Mouse (Mus musculus) liver, adult 2 months (tissue): Measurements from ENCODE around the gene Krtap5-2. TPM values are rescaled to one million over a fixed set of nuclear protein-coding genes. Genes with fewer than 3 reads are reported as not detected.
"Not testable (repeated sequence)": the region's sequence is repeated elsewhere in the genome, so short reads cannot be mapped to it uniquely, and the experiment has no call there.

ENCODE experiments used
- DNase-seq: peaks from one replicate; pipeline ENCODE4 v3.0.0-alpha.2; 2011; ENCODE audit warnings: low read depth, low spot score; ENCODE audit errors: extremely low read depth
- H3K27ac ChIP-seq: fragments of 200-500 bp; replicated peaks from 2 replicates; pipeline ENCODE4 v1.5.1; 2012; ENCODE audit warnings: low read depth, mild to moderate bottlenecking, control low read depth, inconsistent platforms, low read length; ENCODE audit not compliant: insufficient read depth
- H3K27me3 ChIP-seq: fragments of 200-500 bp; 2 replicates; pipeline ENCODE4 v1.6.1; 2012; ENCODE audit warnings: mild to moderate bottlenecking, moderate library complexity, low read length, inconsistent platforms; ENCODE audit not compliant: control insufficient read depth, insufficient read depth
- H3K36me3 ChIP-seq: fragments of 200-500 bp; 2 replicates; pipeline ENCODE4 v1.6.1; 2012; ENCODE audit warnings: low read length, inconsistent platforms; ENCODE audit not compliant: control insufficient read depth, insufficient read depth
- H3K4me1 ChIP-seq: fragments of 200-500 bp; 2 replicates; pipeline ENCODE4 v1.6.1; 2011; ENCODE audit warnings: low read length; ENCODE audit not compliant: control insufficient read depth, insufficient read depth
- H3K4me3 ChIP-seq: fragments of 200-500 bp; 2 replicates; pipeline ENCODE4 v1.5.1; 2011; ENCODE audit warnings: low read depth, mild to moderate bottlenecking, control low read depth, low read length, moderate library complexity; ENCODE audit not compliant: insufficient read depth
- H3K79me2 ChIP-seq: fragments of 200-500 bp; 2 replicates; pipeline ENCODE4 v1.6.1; 2012; ENCODE audit warnings: inconsistent platforms, mild to moderate bottlenecking, low read length, moderate library complexity; ENCODE audit not compliant: control insufficient read depth, insufficient read depth
- H3K9ac ChIP-seq: fragments of 200-500 bp; 2 replicates; pipeline ENCODE4 v1.6.1; 2012; ENCODE audit warnings: low read depth, mild to moderate bottlenecking, control low read depth, inconsistent platforms, low read length
- CTCF ChIP-seq: fragments of 200-500 bp; IDR thresholded peaks from 2 replicates; pipeline ENCODE4 v1.5.1; 2011; ENCODE audit warnings: low read depth, low read length, control low read depth
- POLR2A ChIP-seq: fragments of 200-500 bp; IDR thresholded peaks from 2 replicates; pipeline ENCODE4 v1.6.1; 2011; ENCODE audit warnings: low read length, control low read depth; ENCODE audit not compliant: insufficient read depth; ENCODE audit errors: extremely low read depth
- WGBS: fragments of 180-500 bp; shearing (Covaris S2); methylation state at CpG from one replicate; pipeline ENCODE4 v1.1.7; 2018; 5-methylcytosine and 5-hydroxymethylcytosine counted together
- polyA plus RNA-seq: library from polyadenylated mRNA; depleted of rRNA; stranded (reverse); fragments of >200 nt; gene quantifications from 2 replicates; pipeline ENCODE4 v1.2.3, GENCODE M21; 2012; rRNA removed
- total RNA-seq: library from RNA; depleted of rRNA; stranded (reverse); fragments of >200 nt; gene quantifications from 2 replicates; pipeline ENCODE4 v1.2.3, GENCODE M21; 2014; rRNA removed

The Krtap5-2 gene
- not detected in 2 replicates for total RNA-seq
- not detected in 2 replicates for polyA plus RNA-seq

DNA sequence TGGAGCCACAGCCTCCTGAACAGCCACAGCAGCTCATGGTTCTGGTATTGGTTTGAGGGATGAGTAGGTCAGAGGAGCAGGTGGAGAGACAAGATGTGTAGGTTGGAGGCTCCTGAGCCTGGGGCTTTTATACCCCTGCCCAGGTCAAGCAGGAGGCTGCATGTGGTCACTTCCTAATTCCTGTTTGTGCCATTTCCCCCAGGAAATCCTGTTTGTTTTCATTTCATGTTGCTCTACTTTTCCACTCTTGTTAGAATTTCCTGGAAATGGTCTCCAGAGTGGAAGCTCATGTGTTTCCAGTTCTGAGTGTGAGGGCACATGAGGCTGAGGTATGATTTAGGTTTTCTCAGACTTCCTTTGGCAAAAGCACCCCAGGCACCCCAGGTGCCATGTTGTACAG, at the start of gene Krtap5-2:
Gene Krtap5-2, minus strand, starts transcription at position 101 of the 400 bp plus-strand sequence.
- H3K4me1 ChIP-seq, DNase-seq, H3K27ac ChIP-seq, H3K79me2 ChIP-seq, H3K27me3 ChIP-seq, H3K36me3 ChIP-seq, H3K4me3 ChIP-seq, H3K9ac ChIP-seq: not testable (repeated sequence)

GRCm38 (mm10) chr7:142224518-142224917, 48.7 kb upstream of the Krtap5-2 start:
- Histone ChIP-seq H3K9ac (no peak overlapping the region), H3K79me2 (no peaks in the 10 kb centered on the region), H3K4me3 (no peak overlapping the region), H3K36me3 (no peaks in the 10 kb centered on the region), H3K4me1 (no peaks in the 10 kb centered on the region), H3K27ac (no peak overlapping the region), H3K27me3 (no peaks in the 10 kb centered on the region)
- DNase-seq, result no peak
- no peak for TF ChIP-seq CTCF
- TF ChIP-seq POLR2A, result no peak
- WGBS, result 41% methylated on average over 2 of the region's 2 CpGs

GRCm38 (mm10) chr7:142212136-142212535, 36.3 kb upstream of the Krtap5-2 start:
- not testable (repeated sequence) for H3K36me3 ChIP-seq, H3K27me3 ChIP-seq, H3K4me1 ChIP-seq, DNase-seq, H3K27ac ChIP-seq, H3K79me2 ChIP-seq, H3K4me3 ChIP-seq, H3K9ac ChIP-seq
- 43% methylated on average over 1 of the region's 1 CpGs for WGBS

- Histone ChIP-seq H3K4me3 (no peak within 1 kb of the TSS), H3K9ac (no peak within 1 kb of the TSS), H3K36me3 (no peaks in the 10 kb centered on the region), H3K27ac (no peak within 1 kb of the TSS), H3K27me3 (no peaks in the 10 kb centered on the region), H3K79me2 (no peaks in the 10 kb centered on the region), H3K4me1 (no peaks in the 10 kb centered on the region)
- DNase-seq, result no peak
- TF ChIP-seq POLR2A (no peak), CTCF (no peak)
- 78% methylated on average over 1 of the region's 1 CpGs for WGBS
These were observed 35.8 kb upstream of the Krtap5-2 start, which contains the start of gene Gm7579 for GRCm38 (mm10) chr7:142211559-142211958. Gene Gm7579 (plus strand): TSS chr7:142211859.

GRCm38 (mm10) chr7:142206891-142207290, 31.1 kb upstream of the Krtap5-2 start:
- H3K36me3 ChIP-seq, DNase-seq, H3K79me2 ChIP-seq, H3K4me3 ChIP-seq, H3K27me3 ChIP-seq, H3K4me1 ChIP-seq, H3K27ac ChIP-seq, H3K9ac ChIP-seq: not testable (repeated sequence)
- WGBS, result 84% methylated on average over 5 of the region's 5 CpGs

- H3K27ac ChIP-seq, result no peak overlapping the region
- DNase-seq, result no peak
These were observed 29.7 kb upstream of the Krtap5-2 start for GRCm38 (mm10) chr7:142205488-142205887.

More at GRCm38 (mm10) chr7:142205488-142205887, 29.7 kb upstream of the Krtap5-2 start:
- Histone ChIP-seq H3K4me1 (no peaks in the 10 kb centered on the region), H3K79me2 (no peaks in the 10 kb centered on the region), H3K36me3 (no peaks in the 10 kb centered on the region), H3K27me3 (0 out of 2 replicates have a peak, but pooled peaks cover 2% of the 10 kb centered on the region), H3K9ac (no peak overlapping the region), H3K4me3 (no peak overlapping the region)
- no peak for TF ChIP-seq POLR2A
- TF ChIP-seq CTCF, result no peak
